Mouse (Mus musculus) heart, adult 2 months (tissue): ENCODE data around the gene Dkk3.

Experiments used
- CTCF ChIP-seq: fragments of 200-600 bp; IDR thresholded peaks from 2 replicates; pipeline ENCODE4 v1.8.1; 2022; ENCODE audit warnings: antibody characterized with exemption, mild to moderate bottlenecking, moderate library complexity
- EP300 ChIP-seq: fragments of 200-500 bp; IDR thresholded peaks from 2 replicates; pipeline ENCODE4 v1.6.1; 2011; ENCODE audit warnings: low read depth, low read length, control low read depth; ENCODE audit not compliant: insufficient read depth

GRCm38 (mm10) chr7:112143090-112143500 is 15.8 kb downstream of the Dkk3 start:
- TF ChIP-seq CTCF, result no peak
- no peak for TF ChIP-seq EP300
